Mouse (Mus musculus): ENCODE results near the gene Oaf. TPM values are rescaled to one million over a fixed set of nuclear protein-coding genes. Genes with fewer than 3 reads are reported as not detected.

Gene Oaf
- polyA plus RNA-seq (2015; fragmentation: Nextera tagmentation; extraction: Ambion mirVana): 31.4 and 36.2 TPM in 2 replicates

- Histone ChIP-seq H3K4me2 (ENCODE audit: low read depth, low read length) (peak within 1 kb of the TSS; percentile 63), H3K4me3 (replicated peaks; ENCODE audit: low read length) (peak within 1 kb of the TSS; percentile 79), H3K4me1 (ENCODE audit: control insufficient read depth, insufficient read depth, low read length) (peaks cover 41% of the 10 kb centered on the region), H3K36me3 (ENCODE audit: control insufficient read depth, insufficient read depth, low read length) (no peaks in the 10 kb centered on the region), H3K27me3 (ENCODE audit: control insufficient read depth, insufficient read depth, low read length) (no peaks in the 10 kb centered on the region), H3K9ac (ENCODE audit: low read length) (peak within 1 kb of the TSS; percentile 90), H3K27ac (ENCODE audit: low read length) (peak within 1 kb of the TSS; percentile 90), H3K9me3 (replicated peaks; ENCODE audit: control insufficient read depth, low read length) (no peaks in the 10 kb centered on the region)
- ATAC-seq (ENCODE audit: insufficient read depth, low FRiP score): peak; percentile 91
- 2% methylated on average over 44 of the region's 44 CpGs for WGBS
Observed at GRCm38 (mm10) chr9:43239712-43240593, at the start of gene Oaf. Gene Oaf (minus strand): TSS chr9:43239911.

GRCm38 (mm10) chr9:43286870-43287269 lies 47.2 kb upstream of the Oaf start:
- H3K9me3 ChIP-seq (replicated peaks; ENCODE audit: control insufficient read depth, low read length): no peaks in the 10 kb centered on the region
- no peaks in the 10 kb centered on the region for H3K36me3 ChIP-seq (ENCODE audit: control insufficient read depth, insufficient read depth, low read length)
- no peak overlapping the region for H3K27ac ChIP-seq (ENCODE audit: low read length)
- 0 out of 2 replicates have a peak, but pooled peaks have one; percentile 12 for ATAC-seq (ENCODE audit: insufficient read depth, low FRiP score)
- 3% methylated on average over 20 of the region's 20 CpGs for WGBS
- H3K4me3 ChIP-seq (replicated peaks; ENCODE audit: low read length): no peak overlapping the region
- no peaks in the 10 kb centered on the region for H3K4me1 ChIP-seq (ENCODE audit: control insufficient read depth, insufficient read depth, low read length)
- no peak overlapping the region for H3K9ac ChIP-seq (ENCODE audit: low read length)
- H3K4me2 ChIP-seq (ENCODE audit: low read depth, low read length): peak overlapping the region; percentile 12; the same call in 1 of the 2 replicates
- no peaks in the 10 kb centered on the region for H3K27me3 ChIP-seq (ENCODE audit: control insufficient read depth, insufficient read depth, low read length)

GRCm38 (mm10) chr9:43285281-43285680 lies 45.6 kb upstream of the Oaf start:
- no peak overlapping the region for H3K27ac ChIP-seq (ENCODE audit: low read length)

GRCm38 (mm10) chr9:43284284-43284683 lies 44.6 kb upstream of the Oaf start:
- WGBS: 10% methylated on average over 6 of the region's 6 CpGs
- Histone ChIP-seq H3K27ac (ENCODE audit: low read length) (no peak overlapping the region), H3K4me3 (replicated peaks; ENCODE audit: low read length) (no peak overlapping the region), H3K9me3 (replicated peaks; ENCODE audit: control insufficient read depth, low read length) (no peaks in the 10 kb centered on the region), H3K4me1 (ENCODE audit: control insufficient read depth, insufficient read depth, low read length) (no peaks in the 10 kb centered on the region), H3K4me2 (ENCODE audit: low read depth, low read length) (no peak overlapping the region), H3K36me3 (ENCODE audit: control insufficient read depth, insufficient read depth, low read length) (no peaks in the 10 kb centered on the region), H3K9ac (ENCODE audit: low read length) (peak overlapping the region; percentile 48; the same call in 1 of the 2 replicates), H3K27me3 (ENCODE audit: control insufficient read depth, insufficient read depth, low read length) (no peaks in the 10 kb centered on the region)
- peak; percentile 88 for ATAC-seq (ENCODE audit: insufficient read depth, low FRiP score)

More at GRCm38 (mm10) chr9:43285281-43285680, 45.6 kb upstream of the Oaf start:
- no peaks in the 10 kb centered on the region for H3K27me3 ChIP-seq (ENCODE audit: control insufficient read depth, insufficient read depth, low read length)
- 81% methylated on average over 4 of the region's 4 CpGs for WGBS
- ATAC-seq (ENCODE audit: insufficient read depth, low FRiP score): peak; percentile 28; the same call in 1 of the 2 replicates
- H3K4me2 ChIP-seq (ENCODE audit: low read depth, low read length): no peak overlapping the region
- no peaks in the 10 kb centered on the region for H3K9me3 ChIP-seq (replicated peaks; ENCODE audit: control insufficient read depth, low read length)
- H3K36me3 ChIP-seq (ENCODE audit: control insufficient read depth, insufficient read depth, low read length): no peaks in the 10 kb centered on the region
- H3K4me3 ChIP-seq (replicated peaks; ENCODE audit: low read length): no peak overlapping the region
- no peaks in the 10 kb centered on the region for H3K4me1 ChIP-seq (ENCODE audit: control insufficient read depth, insufficient read depth, low read length)
- no peak overlapping the region for H3K9ac ChIP-seq (ENCODE audit: low read length)

- H3K4me3 ChIP-seq (replicated peaks; ENCODE audit: low read length): no peak overlapping the region
- ATAC-seq (ENCODE audit: insufficient read depth, low FRiP score): no peak
- WGBS: 68% methylated on average over 9 of the region's 9 CpGs
- peak overlapping the region; percentile 4; the same call in 1 of the 2 replicates for H3K27ac ChIP-seq (ENCODE audit: low read length)
- H3K4me2 ChIP-seq (ENCODE audit: low read depth, low read length): no peak overlapping the region
- no peaks in the 10 kb centered on the region for H3K36me3 ChIP-seq (ENCODE audit: control insufficient read depth, insufficient read depth, low read length)
- peaks cover 16% of the 10 kb centered on the region for H3K27me3 ChIP-seq (ENCODE audit: control insufficient read depth, insufficient read depth, low read length)
- no peak overlapping the region for H3K9ac ChIP-seq (ENCODE audit: low read length)
- no peaks in the 10 kb centered on the region for H3K9me3 ChIP-seq (replicated peaks; ENCODE audit: control insufficient read depth, low read length)
- H3K4me1 ChIP-seq (ENCODE audit: control insufficient read depth, insufficient read depth, low read length): 0 out of 2 replicates have a peak, but pooled peaks cover 5% of the 10 kb centered on the region
Observed at GRCm38 (mm10) chr9:43273735-43274134, 34.0 kb upstream of the Oaf start.

GRCm38 (mm10) chr9:43271761-43272518 lies 32.2 kb upstream of the Oaf start:
- H3K4me3 ChIP-seq (replicated peaks; ENCODE audit: low read length): no peak overlapping the region
- no peak for ATAC-seq (ENCODE audit: insufficient read depth, low FRiP score)
- no peaks in the 10 kb centered on the region for H3K9me3 ChIP-seq (replicated peaks; ENCODE audit: control insufficient read depth, low read length)
- WGBS: 72% methylated on average over 14 of the region's 14 CpGs
- H3K9ac ChIP-seq (ENCODE audit: low read length): no peak overlapping the region
- no peak overlapping the region for H3K27ac ChIP-seq (ENCODE audit: low read length)
- H3K4me2 ChIP-seq (ENCODE audit: low read depth, low read length): no peak overlapping the region
- no peaks in the 10 kb centered on the region for H3K36me3 ChIP-seq (ENCODE audit: control insufficient read depth, insufficient read depth, low read length)
- 0 out of 2 replicates have a peak, but pooled peaks cover 5% of the 10 kb centered on the region for H3K4me1 ChIP-seq (ENCODE audit: control insufficient read depth, insufficient read depth, low read length)
- peaks cover 16% of the 10 kb centered on the region for H3K27me3 ChIP-seq (ENCODE audit: control insufficient read depth, insufficient read depth, low read length)

GRCm38 (mm10) chr9:43270723-43271252 lies 31.1 kb upstream of the Oaf start:
- Histone ChIP-seq H3K4me3 (replicated peaks; ENCODE audit: low read length) (no peak overlapping the region; the same call in 1 of the 2 replicates), H3K9ac (ENCODE audit: low read length) (peak overlapping the region; percentile 36), H3K27ac (ENCODE audit: low read length) (no peak overlapping the region), H3K36me3 (ENCODE audit: control insufficient read depth, insufficient read depth, low read length) (no peaks in the 10 kb centered on the region), H3K4me2 (ENCODE audit: low read depth, low read length) (peak overlapping the region; percentile 25; the same call in 1 of the 2 replicates), H3K27me3 (ENCODE audit: control insufficient read depth, insufficient read depth, low read length) (peaks cover 16% of the 10 kb centered on the region), H3K4me1 (ENCODE audit: control insufficient read depth, insufficient read depth, low read length) (0 out of 2 replicates have a peak, but pooled peaks cover 5% of the 10 kb centered on the region), H3K9me3 (replicated peaks; ENCODE audit: control insufficient read depth, low read length) (no peaks in the 10 kb centered on the region)
- 21% methylated on average over 17 of the region's 17 CpGs for WGBS
- no peak for ATAC-seq (ENCODE audit: insufficient read depth, low FRiP score)

GRCm38 (mm10) chr9:43269166-43269565 lies 29.5 kb upstream of the Oaf start:
- ATAC-seq (ENCODE audit: insufficient read depth, low FRiP score): no peak
- Histone ChIP-seq H3K9me3 (replicated peaks; ENCODE audit: control insufficient read depth, low read length) (no peaks in the 10 kb centered on the region), H3K36me3 (ENCODE audit: control insufficient read depth, insufficient read depth, low read length) (no peaks in the 10 kb centered on the region), H3K4me3 (replicated peaks; ENCODE audit: low read length) (no peak overlapping the region), H3K4me1 (ENCODE audit: control insufficient read depth, insufficient read depth, low read length) (peaks cover 11% of the 10 kb centered on the region; the same call in 1 of the 2 replicates), H3K27ac (ENCODE audit: low read length) (no peak overlapping the region), H3K4me2 (ENCODE audit: low read depth, low read length) (no peak overlapping the region), H3K9ac (ENCODE audit: low read length) (no peak overlapping the region), H3K27me3 (ENCODE audit: control insufficient read depth, insufficient read depth, low read length) (peaks cover 16% of the 10 kb centered on the region)
- WGBS: 34% methylated on average over 8 of the region's 8 CpGs
